Mouse (Mus musculus) lung, postnatal 10 days (tissue): ENCODE data around the gene Asb10.
"Not testable (repeated sequence)": the region's sequence is repeated elsewhere in the genome, so short reads cannot be mapped to it uniquely, and the experiment has no call there.

Source experiments
- DNase-seq: peaks from one replicate; pipeline ENCODE4 v3.0.0; 2021

Gene Asb10

DNA sequence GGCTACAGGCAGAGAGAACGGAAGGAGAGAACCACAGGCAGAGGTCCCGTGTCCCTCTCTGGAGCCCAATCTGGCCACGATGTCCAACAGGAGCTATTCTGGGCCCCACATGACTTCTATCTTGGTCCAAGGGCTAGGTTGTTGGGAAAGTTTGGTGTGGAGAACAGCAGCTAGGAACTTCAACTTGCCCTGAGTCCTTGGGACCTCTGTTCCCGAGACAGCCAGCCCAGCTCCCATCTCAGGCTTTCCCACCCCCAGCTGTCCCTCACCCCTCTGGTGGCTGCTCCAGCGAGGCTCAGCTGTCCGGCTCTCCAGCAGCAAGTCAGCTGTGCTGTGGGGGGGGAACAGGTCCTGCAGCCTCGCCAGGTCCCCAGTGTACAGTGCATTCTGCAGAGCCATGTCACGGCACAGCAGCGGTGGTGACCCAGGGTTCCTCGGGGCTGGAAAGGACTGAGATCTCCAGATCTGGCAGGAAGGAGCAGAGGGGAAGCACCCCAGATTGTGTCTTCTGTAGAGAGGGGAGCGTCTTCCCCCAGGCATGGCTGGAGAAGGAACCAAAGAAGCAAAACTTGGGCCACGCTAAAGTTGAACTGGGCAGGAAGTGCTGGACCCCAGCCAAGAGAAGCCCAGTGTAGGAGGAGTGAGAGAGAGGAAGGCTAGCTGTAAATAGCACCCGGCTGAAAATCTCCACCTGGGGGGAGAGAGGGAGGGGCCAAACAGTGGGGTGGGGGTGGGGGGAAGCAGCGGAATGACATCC is at the start of gene Asb10:
Gene Asb10, minus strand, starts transcription at position 592 of the 757 bp plus-strand sequence.
- DNase-seq: peak; percentile 78

GRCm38 (mm10) chr5:24589511-24590500 is 49.0 kb upstream of the Asb10 start:
- no peak for DNase-seq

DNA sequence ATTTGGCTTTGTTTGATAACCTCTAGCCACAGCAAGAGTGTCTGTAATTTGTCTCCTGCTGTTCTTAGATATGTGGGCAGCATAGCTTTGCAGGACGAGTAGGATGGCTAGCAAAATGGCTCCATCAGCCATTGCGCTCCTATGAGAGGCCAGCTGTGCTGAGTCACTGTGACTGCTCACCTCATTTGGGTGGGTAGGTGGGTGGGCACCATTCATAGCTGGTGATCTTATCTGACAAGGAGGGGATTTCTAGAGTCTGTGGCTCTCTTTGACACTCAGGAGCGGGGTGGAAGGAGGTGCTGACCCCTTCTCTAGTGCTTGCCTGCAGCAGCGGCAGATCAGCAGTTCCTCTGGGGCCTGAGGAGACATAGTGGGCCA is 46.4 kb upstream of the Asb10 start:
- DNase-seq: no peak

DNA sequence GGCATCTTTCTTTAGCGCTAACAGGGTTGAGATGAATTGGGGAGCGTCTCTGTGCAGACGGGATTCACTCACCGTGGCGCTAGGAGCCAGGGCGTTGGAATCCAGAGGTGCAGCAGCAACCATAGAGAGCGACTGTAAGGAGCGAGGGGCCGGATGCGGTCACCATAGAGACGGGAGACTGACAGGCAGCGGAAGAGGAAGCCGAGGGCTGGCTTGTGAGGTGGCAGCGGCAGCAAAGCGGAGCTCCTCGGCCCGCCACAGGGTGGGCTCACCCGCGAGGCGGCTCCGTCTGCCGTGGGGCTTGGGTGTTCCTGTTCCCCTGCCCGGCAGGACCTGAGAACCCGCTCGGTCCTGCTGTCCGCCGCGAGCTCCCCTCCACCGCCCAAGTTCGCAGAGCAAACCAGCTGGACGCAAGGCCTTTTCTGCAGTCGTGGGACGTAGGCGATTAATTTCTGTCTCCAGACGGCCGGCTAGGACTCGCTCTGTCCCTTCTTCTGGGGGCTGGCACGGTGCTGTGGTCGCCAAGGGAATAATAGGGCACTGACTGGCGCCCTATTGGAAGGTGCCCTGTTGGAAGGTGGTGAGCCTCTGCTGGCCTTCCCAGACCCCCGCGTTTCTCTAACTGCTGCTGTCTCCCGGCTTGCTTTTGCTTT is 45.9 kb upstream of the Asb10 start, which contains the start of gene Chpf2:
Gene Chpf2, plus strand, starts transcription at position 195 of the 653 bp plus-strand sequence.
- DNase-seq: peak; percentile 90

DNA sequence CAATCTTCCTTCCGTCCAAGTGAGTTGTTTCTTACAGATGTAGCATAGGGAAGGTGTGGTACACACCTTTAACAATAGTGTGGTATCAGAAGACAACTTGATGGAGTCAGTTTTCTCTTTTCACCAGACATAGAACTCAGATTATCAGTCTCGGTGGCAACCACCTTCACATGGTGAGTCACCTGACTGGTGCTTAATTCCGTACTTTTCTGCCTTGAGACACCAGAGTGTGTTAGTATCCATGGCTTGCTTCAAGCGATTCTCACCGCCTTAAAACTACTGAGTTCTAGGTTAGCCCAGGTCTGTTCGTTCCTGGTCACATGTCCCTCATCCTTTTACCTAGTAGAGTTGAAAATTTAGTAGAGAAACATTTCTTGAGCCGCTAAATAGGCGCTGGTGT is 45.3 kb upstream of the Asb10 start:
- no peak for DNase-seq

DNA sequence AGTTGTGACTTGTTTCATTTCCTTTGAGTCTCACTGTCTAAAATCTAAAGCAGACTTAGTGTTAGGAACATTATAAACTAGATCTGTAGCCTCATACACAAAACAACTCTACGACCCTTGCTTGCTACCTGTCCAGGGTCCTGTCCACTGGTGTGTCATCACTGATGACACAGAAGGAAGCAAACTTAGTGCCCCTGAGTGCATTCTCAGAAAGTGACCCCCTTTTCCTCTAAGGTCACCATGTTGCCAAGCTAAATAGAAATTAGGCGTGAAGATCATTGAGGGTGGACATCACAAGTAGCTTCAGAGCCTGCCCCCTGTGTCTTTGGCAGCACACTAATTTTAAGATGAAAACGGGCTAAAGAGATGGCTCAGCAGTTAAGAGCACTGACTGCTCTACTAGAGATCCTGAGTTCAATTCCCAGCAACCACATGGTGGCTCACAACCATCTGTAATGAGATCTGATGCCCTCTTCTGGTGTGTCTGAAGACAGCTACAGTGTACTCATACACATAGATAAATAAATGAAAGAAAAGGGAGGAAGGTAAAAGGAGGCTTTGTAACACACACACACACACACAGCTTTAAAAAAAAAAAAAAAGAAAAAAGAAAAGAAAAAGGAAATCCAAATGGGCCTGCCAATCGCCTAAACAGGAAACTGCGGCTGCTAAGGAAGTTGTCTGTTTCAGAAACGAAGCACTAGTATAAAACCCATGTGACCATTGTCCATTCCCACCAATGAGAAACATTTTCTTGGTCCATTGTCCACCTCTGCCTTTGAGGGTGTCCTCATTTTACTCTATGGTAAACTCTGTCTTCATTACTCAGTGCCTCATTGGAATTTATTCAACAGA is 37.6 kb upstream of the Asb10 start:
- no peak for DNase-seq

DNA sequence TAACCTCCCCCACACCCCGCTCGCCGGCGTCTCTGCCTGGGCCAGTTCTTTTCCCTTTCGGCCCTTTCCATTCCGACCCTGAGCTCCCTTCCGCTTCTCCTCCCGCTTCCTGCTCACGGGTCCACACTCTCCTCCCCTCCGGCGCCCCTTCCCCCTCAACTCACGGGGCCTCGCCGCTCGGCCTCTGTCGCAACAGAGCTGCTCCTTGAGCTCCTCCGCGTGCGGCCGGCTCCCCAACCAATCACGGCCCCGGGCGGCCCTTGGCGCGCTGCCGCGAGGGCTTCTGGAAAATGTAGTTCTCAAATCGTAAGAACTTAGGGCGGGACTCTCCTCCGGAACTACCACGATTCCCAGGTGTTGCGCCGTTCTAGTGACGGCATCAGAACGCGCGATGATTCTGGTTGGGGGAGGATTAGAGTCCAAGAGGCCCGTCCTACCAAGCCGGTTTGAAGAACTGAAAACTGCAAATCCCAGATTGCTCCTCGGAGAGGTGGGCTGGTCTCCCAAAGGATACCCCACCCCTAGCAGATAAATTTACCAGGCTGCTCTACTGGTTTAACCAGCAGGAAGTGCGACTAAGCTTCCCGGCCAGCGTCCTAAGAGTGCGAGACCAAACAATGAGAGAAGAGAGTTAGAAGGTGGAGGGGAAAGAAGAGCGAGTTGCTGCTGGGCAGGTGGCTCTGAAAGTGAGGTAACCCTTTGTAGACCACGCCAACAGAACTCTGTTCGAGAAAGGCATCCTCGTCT is 36.6 kb upstream of the Asb10 start, which contains the start of gene Abcf2:
Gene Abcf2, minus strand, starts transcription at position 285 of the 747 bp plus-strand sequence.
- DNase-seq: peak; percentile 100

GRCm38 (mm10) chr5:24576801-24577182 is 36.0 kb upstream of the Asb10 start:
- DNase-seq: no peak

DNA sequence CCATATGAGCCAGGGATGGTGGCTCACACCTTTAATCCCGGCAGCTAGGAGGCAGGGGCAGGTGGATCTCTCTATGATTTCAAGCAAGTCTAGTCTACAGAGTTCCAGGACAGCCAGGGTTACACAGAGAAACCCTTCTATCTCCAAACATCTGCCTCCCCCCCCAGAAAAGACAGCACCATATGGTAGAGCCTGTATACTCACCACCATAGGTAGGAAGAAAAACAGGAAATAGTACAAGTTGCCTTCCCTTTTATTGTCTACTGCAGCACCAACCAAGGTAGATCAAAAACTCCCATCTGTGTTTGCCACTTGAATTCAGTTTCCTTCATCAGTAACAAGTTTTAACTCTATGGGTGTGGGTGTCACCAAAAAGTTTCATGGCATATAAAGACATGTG is 35.2 kb upstream of the Asb10 start:
- DNase-seq: no peak

DNA sequence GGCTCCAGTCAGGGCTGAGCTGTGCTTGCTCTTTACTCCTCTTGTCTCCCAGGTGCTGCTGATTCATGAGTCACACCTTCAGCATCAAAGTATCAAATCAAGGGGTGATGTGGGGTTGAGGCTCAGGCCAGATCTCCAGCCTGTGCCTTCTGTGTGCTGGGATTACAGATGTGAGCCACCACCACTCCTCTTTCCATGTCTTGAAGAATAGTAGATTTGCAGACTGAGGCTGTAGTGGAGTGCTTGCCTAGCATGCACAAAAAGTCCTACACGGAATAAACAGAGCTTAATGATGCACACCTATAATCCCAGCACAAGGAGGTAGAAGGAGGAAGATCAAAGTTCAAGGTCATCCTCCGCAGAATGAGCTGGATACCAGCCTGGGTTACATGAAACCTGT is 15.9 kb upstream of the Asb10 start, which contains the start of gene 4931409K22Rik:
Gene 4931409K22Rik, minus strand, starts transcription at position 101 of the 400 bp plus-strand sequence.
- no peak for DNase-seq

DNA sequence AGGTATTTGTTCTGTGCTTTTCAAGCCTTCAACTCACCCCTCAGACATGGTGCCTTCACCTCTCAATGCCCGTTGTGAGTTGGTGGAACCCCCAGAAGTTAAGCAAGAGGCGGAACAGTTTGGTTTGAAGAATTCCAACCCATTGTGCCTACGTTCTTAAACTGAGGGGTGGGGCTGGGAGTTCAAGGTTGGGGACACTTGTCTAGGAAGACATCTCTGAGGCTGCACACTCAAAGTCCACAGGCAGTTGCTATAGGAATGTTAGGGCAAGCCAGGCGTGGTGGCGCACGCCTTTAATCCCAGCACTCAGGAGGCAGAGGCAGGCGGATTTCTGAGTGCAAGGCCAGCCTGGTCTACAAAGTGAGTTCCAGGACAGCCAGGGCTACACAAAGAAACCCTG is 14.6 kb upstream of the Asb10 start:
- DNase-seq: not testable (repeated sequence)

- DNase-seq: no peak
Measured at GRCm38 (mm10) chr5:24553621-24554244, 13.0 kb upstream of the Asb10 start.

DNA sequence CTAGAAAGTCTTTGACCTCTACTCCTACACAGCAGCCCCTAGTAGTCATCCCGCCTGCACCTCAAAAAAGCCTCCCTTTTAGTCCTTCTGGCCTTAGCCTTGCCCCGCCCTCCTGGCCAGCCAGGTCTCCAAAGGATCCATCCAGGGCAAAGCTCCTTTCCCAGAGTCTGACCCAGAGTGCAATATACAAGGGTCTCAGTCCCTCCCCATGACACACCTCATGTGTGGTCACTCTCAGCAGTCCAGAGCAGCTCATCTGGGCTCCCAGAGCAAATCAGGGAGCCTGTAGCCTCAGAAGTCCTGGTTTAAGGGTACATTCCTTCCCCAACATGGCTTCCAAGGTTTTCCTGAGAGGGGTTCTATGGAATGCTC is 10.5 kb upstream of the Asb10 start:
- DNase-seq: no peak

DNA sequence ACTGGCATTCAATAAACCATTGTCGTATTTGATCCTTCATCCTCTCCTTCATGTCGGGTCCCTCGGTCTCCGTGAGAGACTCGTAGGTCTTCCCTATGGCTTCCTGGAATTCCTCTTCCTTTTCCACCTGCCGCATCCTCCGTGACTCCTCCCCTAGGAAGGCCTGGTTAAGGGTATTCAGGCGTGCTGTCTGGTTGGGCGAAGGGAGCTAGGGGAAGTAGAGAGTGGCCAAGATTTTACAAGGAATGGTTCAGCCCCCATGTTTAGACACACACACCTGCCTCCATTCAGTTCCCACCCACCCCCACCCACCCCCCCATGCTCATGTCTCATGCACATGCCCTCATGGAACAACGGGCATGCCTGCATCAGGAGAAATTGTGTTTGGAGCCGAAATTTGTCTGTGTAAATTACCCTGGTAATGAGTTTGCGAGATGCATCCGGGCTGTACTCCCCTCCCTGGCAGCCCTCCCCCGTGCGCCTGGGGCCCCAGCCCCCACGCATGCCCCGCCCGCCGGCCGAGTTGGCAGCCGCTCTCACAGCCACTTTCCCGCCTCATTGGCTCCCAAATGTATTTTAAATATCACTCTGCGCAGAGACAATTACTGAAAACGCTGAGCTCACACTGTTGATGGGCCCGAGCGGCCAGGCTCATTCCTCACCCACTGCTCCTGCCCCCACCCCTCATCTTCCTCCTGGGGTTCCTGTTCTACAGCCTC is 10.0 kb upstream of the Asb10 start:
- DNase-seq: peak; percentile 68

DNA sequence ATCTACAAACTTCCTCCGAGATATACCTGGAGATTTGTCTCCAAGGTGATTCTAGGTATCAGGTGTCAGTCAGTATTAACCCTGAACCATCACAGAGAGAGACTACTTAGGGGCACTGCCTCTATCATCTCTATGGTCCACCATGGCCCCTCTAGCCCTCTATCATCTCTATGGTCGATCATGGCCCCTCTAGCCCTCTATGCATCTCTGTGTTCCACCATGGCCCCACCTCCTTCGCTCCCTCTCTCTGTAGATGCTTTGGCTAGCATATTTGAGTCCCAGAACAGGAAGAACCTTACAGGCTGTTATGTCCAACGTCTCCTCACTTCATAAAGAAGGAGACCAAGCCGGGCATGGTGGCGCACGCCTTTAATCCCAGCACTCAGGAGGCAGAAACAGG is 1.9 kb upstream of the Asb10 start:
- no peak for DNase-seq

DNA sequence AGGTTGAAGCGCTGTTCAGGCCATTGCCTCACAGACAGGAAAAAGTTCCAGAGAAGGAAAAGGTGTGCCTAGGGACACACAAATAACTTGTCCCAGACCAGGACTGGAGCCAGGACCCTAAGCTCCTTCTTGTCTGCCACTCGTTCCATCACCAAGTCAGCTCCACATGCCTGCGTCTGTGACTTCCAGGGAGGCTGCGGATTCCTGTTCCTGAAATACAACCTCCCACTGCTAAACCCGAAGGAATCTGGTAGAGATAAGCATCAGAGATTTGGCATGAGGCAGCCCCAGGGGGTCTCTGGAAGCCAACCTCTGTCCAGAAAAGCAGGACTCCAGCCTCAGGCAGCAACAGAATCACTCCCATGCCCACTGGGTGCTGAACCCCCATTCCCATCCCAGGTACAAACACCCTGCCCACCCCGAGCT is 379 bp upstream of the Asb10 start:
- DNase-seq: no peak

DNA sequence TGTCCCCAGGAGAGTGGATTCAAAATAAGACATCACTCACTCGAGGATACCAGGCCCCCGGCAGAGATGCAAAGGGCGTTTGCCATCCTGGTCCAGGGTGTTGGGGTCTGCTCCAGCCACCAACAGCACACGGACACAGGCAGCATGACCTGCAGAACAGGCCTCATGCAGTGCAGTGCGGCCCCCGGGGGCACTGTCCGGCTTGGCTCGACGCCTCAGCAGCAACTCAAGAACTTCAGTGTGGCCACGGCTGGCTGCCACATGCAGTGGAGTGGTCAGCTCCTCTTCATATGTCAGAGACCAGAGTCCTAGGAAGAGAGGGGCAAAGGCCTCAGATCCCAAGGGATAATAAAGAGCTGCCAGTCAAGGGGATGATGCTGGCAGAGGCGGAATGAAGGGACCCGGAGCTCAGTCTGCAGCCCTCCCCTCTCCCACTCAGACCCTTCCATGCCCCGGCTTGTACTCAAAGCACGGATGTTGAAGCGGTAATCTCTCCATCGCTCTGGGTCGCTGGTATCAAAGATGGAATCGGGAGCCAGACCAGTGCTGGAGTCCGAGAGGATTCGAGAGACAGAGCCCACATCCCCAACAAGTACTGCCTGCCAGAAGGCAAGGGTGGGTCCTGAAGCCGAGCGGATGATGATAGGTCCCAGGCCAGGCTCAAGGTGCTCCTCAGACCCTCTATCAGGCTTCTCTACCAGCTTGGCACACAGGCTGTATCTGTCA is 1.0 kb downstream of the Asb10 start:
- no peak for DNase-seq

- DNase-seq: no peak
Measured at GRCm38 (mm10) chr5:24537618-24538017, 3.2 kb downstream of the Asb10 start.

DNA sequence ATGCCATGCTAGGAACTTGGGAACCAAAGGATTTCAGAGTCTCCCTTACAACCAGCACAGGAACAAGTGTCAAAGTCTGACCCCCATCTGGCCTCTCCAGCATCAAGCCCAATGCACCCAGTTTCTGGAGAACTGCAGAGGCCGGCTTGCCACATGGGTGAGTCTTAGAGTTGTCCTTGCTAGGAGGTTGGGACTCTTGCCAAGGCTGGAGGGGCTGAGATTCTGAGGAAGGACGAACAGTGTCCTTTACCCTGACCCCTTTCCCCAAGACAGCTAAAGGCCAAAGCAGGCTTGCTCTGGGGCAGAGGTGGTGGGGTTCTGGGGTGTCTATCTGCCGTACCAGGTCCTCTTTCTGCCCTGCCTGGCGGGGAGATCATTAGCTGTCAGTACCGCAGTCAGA is 4.3 kb downstream of the Asb10 start:
- no peak for DNase-seq

DNA sequence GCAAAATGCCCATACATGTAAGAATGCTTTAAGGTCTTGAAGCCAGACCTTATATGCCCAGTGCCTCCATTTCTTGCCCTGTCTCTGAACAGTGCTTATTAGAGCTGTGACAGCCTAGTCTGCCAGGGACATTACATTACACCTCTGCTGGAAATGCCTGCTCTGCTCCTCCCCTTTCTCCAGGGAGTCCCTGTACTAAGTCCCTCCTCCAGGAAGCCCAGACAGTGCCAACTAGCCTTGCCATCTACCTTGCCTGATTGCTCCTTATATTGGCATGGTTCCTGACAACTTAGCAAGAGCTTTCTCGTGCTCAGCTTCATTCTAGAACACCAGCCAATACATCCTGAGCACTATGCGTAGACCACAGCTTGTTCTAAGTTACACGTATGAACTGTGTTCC is 5.0 kb downstream of the Asb10 start:
- DNase-seq: no peak
